Mouse (Mus musculus): ENCODE results near the gene Rflna.
A peak's percentile ranks its signal among the peaks of the same experiment; 100 is the strongest.

GRCm38 (mm10) chr5:125024002-125024401 is 21.0 kb downstream of the Rflna start:
- TF ChIP-seq POLR2A (IDR thresholded peaks at IDR 0.05; ENCODE audit: borderline replicate concordance, insufficient read depth, low read length) = no peak
- peak; percentile 77 for TF ChIP-seq CTCF (IDR thresholded peaks at IDR 0.05; ENCODE audit: borderline replicate concordance, insufficient read depth, low read depth, low read length)
